Mouse (Mus musculus): ENCODE measurements around the gene Rasgrp2.

GRCm38 (mm10) chr19:6459504-6459903 lies 60.4 kb downstream of the Rasgrp2 start:
- TF ChIP-seq CTCF (IDR thresholded peaks at IDR 0.05; ENCODE audit: control insufficient read depth, insufficient read depth, low read length): no peak
- no peak for TF ChIP-seq POLR2A (IDR thresholded peaks at IDR 0.05; ENCODE audit: borderline replicate concordance, control insufficient read depth, low read depth, low read length)

Data from bone marrow, adult 2 months (tissue).